Mouse (Mus musculus): ENCODE results near the gene Nup210. TPM values are rescaled to one million over a fixed set of nuclear protein-coding genes. Genes with fewer than 3 reads are reported as not detected.
"Not testable (repeated sequence)": the region's sequence is repeated elsewhere in the genome, so short reads cannot be mapped to it uniquely, and the experiment has no call there.

Nup210 gene
- total RNA-seq, 2 experiments from 2014 or later, result 18.8 to 31.7 TPM

GRCm38 (mm10) chr6:91110323-91111020 is 6.2 kb downstream of the Nup210 start:
- intact Hi-C loops (cut with DNase I), result no loop called here
- H3K27ac ChIP-seq, result peak overlapping the region; percentile 31; the same call in 1 of the 2 replicates
- DNase-seq, result no peak
- TF ChIP-seq CTCF (IDR thresholded peaks at IDR 0.05), result no peak
- no peak overlapping the region for H3K4me3 ChIP-seq

DNA sequence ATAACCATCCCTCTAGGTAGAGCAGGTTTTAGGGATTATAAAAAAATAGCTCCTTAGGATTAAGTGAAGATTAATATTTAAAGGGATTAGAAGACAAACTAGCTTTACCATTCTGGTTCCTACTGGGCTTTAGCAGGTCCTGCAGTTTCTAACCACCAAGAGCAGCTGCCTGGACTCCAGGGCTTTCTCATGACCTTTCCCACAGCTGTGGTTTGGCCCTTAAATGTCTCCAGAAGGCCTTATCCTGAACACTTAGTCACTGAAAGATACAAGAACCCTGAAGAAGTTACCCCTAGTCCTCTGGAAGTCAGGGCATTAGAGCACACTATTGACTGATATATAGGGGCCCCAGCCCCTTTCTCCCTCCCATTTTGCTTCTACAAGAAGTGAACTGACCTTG is 7.1 kb downstream of the Nup210 start:
- H3K27ac ChIP-seq, result peak overlapping the region; percentile 9; the same call in 1 of the 2 replicates
- DNase-seq, result no peak
- TF ChIP-seq CTCF (IDR thresholded peaks at IDR 0.05), result no peak
- intact Hi-C loops (cut with DNase I), result no loop called here
- no peak overlapping the region for H3K4me3 ChIP-seq

DNA sequence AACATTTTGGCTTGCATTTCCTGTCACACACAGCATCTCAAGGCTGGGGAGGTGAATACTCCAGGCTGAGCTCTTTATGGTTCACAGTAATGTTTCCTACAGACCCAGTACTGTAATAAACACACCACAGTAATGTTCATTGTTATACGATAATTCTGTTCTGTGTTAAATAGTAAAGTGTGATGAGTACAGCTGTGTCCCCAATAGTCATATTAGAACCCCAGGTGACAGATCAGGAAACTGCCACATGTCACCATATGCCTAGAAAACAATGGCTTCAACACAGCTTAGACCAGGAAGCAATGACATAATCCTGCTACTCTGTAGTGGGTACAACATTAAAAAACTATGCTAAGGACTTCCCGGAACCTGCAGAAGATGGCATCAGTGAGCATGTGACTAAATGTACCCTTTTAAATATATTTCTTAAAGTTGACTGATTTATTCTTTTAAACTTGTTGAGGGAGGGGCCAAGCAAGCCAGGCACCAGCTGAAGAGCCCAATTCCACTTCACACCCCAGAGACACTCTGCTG is 7.6 kb downstream of the Nup210 start:
- TF ChIP-seq CTCF (IDR thresholded peaks at IDR 0.05), result no peak
- peak overlapping the region; percentile 9; the same call in 1 of the 2 replicates for H3K27ac ChIP-seq
- intact Hi-C loops (cut with DNase I), result no loop called here

GRCm38 (mm10) chr6:91108301-91108916 is 8.2 kb downstream of the Nup210 start:
- no peak overlapping the region for H3K4me3 ChIP-seq
- intact Hi-C loops (cut with DNase I), result no loop called here
- no peak for TF ChIP-seq CTCF (IDR thresholded peaks at IDR 0.05)
- no peak for DNase-seq
- peak overlapping the region; percentile 81; the same call in 1 of the 2 replicates for H3K27ac ChIP-seq

More for the DNA sequence above, 7.6 kb downstream of the Nup210 start:
- H3K4me3 ChIP-seq, result no peak overlapping the region
- no peak for DNase-seq

DNA sequence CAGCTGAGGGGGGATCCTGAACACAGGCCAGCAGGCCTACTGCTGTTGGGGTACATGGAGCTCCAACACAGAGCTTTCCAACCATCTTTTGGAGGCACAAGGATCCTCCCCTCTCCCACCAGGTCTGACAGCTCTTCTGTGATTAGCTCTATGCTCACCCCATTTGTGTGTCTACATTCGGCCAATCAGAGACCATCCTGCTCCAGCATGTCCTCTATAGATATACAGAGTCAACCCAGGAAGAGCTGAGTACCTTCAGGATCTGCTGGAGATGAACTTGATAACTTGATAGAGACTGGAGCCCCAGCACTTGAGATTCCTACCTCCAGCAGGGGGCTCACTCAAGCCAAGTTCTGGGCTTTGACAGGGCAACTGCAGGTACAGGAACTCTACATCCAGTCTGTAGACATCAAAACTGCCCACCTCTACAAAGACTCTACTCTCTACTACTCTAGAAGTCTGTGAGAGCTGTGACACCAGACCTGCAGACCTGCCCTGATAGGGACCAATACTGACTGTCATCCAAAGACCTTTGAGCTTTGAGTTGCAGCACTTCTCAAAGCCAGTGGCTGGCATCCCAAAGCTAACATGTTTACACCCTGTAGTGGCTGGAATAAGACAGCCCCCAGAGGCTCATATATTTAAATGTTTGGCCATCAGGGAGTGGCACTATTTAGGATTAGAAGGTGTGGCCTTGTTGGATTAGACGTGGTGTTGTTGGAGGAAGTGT is 11.1 kb downstream of the Nup210 start:
- TF ChIP-seq CTCF (IDR thresholded peaks at IDR 0.05), result peak; percentile 34; the same call in 1 of the 2 replicates
- no peak for DNase-seq
- H3K4me3 ChIP-seq, result no peak overlapping the region
- intact Hi-C loops (cut with DNase I), result no loop called here
- H3K27ac ChIP-seq, result peak overlapping the region; percentile 81

- Histone ChIP-seq H3K4me3 (no peak overlapping the region), H3K27ac (peak overlapping the region; percentile 2)
- TF ChIP-seq CTCF (IDR thresholded peaks at IDR 0.05), result no peak
- no peak for DNase-seq
- intact Hi-C loops (cut with DNase I), result no loop called here
These were observed 11.7 kb downstream of the Nup210 start for GRCm38 (mm10) chr6:91104765-91105399.

GRCm38 (mm10) chr6:91103421-91103820 is 13.2 kb downstream of the Nup210 start:
- H3K4me3 ChIP-seq; intact Hi-C loops (cut with DNase I); H3K27ac ChIP-seq; DNase-seq: not testable (repeated sequence)

DNA sequence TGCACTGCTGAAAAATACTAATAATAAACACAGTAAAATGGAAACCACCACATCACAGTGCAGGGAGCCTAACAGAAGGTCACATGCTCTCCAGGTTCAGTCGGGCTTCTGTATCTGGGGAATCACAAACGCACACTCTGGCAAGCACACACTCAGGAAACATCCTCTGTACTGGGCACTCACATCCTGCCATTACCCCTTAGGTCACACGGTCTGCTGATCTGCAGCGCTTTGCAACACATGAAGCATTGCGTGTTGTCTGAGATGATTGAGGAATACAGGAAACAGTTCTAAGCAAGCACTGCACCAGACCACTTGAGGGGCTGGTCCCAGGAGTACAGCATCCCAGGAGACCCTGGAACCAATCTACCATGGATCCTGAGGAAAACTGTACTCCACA is 16.0 kb downstream of the Nup210 start:
- no peak for DNase-seq
- intact Hi-C loops (cut with DNase I), result no loop called here
- Histone ChIP-seq H3K4me3 (no peak overlapping the region), H3K27ac (no peak overlapping the region)
- no peak for TF ChIP-seq CTCF (IDR thresholded peaks at IDR 0.05)

- DNase-seq, result no peak
- Histone ChIP-seq H3K4me3 (no peak overlapping the region), H3K27ac (no peak overlapping the region)
- intact Hi-C loops (cut with DNase I), result no loop called here
- TF ChIP-seq CTCF (IDR thresholded peaks at IDR 0.05), result no peak
These were observed 18.8 kb downstream of the Nup210 start for GRCm38 (mm10) chr6:91097879-91098278.

DNA sequence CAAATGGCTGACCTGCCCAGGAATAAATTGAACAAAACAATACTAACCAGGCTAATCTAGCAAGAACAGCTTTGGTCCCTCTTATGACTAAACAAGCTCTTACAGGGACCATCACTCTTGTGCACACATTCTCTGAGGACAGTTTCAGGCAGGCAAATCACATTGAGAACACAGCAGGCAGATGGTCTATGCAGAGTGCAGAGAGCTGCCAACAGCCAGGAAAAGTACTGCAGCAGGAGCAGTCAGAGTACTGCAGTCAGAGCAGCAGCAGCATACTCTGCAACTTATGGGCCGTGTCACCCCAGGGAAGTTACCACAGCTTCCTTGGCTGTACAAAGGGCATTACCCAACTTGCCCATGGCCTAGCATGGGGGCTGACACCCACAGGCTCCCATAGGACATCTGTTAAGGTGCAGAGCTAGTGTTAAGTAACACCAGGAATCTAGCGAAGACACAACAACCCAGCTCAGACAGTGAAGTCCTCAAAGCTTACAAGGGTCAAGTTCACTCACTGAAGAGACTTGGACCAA is 21.5 kb downstream of the Nup210 start:
- Histone ChIP-seq H3K4me3 (no peak overlapping the region), H3K27ac (peak overlapping the region; percentile 31; the same call in 1 of the 2 replicates)
- intact Hi-C loops (cut with DNase I), result no loop called here
- no peak for DNase-seq
- no peak for TF ChIP-seq CTCF (IDR thresholded peaks at IDR 0.05)

DNA sequence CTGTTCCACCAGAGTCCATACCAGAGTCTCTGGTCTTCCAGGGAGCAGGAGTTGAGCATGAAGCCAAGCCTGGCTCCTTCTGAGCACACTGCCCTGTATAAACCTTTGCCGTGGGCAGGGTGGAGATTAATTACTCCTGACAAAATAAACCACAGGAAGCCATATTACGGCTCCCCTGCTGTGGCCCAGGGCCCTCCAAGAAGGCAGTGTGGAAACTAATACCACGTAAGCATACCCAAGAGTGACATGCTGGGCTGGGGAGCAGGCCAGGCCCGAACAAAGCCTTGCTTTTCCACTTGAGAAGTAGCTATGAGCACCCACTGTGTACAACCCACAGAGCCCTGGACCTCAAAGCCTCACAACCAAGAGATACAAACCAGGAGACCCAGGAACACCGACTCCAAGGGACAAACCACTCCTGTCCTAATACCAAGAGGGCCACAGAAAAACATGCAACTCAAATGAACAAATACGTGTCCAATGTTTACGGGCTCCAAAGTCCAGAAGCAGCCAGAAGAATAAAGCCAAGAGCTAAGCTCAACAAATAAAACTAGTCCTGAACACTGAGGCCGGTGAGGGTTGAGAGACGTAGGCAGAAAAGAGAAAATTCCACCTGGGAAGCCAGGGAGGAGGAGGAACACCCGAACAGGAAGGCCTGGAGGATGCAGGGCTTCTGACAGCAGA is 24.3 kb downstream of the Nup210 start:
- H3K4me3 ChIP-seq, result no peak overlapping the region
- TF ChIP-seq CTCF (IDR thresholded peaks at IDR 0.05), result no peak
- DNase-seq, result no peak
- intact Hi-C loops (cut with DNase I), result no loop called here
- H3K27ac ChIP-seq, result peak overlapping the region; percentile 46
